Mouse (Mus musculus): ENCODE measurements around the gene Ino80d.

DNA sequence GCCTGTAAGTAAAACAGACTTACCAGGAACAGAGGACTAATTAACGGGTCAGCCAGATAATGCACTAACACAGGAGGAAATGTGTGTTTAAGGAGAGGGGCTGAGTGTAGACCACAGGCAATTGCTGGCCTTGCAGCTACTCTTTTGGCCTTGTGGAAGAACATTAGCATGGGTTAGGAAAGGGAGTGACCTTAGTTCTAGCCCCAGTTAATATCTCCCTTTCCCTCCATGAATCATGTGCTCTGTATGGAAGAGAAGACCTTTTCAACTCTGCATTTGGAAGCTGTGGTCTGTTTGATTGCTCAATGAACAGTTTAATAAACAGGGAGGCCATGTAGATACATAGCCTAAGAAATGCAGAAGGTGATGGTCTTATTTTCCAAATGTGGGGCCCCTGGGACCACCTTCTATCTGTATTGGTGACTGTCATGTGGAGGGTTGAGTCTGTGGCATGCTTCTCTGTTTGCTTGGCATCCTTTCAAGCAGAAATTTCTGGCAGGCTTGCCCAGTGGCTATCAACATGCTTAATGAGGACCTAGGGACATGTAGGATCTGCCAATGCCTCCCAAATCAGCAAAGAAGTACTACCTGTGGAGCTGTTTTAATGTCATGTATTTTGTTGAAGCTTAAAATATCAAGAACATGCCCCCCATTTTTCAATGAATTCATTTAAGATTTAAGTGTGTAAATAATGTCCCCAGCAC lies 157.4 kb downstream of the Ino80d start:
- TF ChIP-seq CTCF (IDR thresholded peaks at IDR 0.05; ENCODE audit: low read depth) (no peak), EP300 (optimal IDR thresholded peaks at IDR 0.05) (no peak)
